Mouse (Mus musculus): ENCODE measurements around the gene Frrs1. TPM values are rescaled to one million over a fixed set of nuclear protein-coding genes. Genes with fewer than 3 reads are reported as not detected.
"Not testable (repeated sequence)": the region's sequence is repeated elsewhere in the genome, so short reads cannot be mapped to it uniquely, and the experiment has no call there.

The Frrs1 gene
- polyA plus RNA-seq (2016; fragmentation: Nextera tagmentation; extraction: Ambion mirVana): 3.7 and 4.0 TPM in 2 replicates

- WGBS: 86% methylated on average over 9 of the region's 9 CpGs
- Histone ChIP-seq H3K4me2 (replicated peaks) (no peak within 1 kb of the TSS), H3K4me1 (no peaks in the 10 kb centered on the region), H3K9ac (no peak within 1 kb of the TSS), H3K27ac (no peak within 1 kb of the TSS), H3K36me3 (no peaks in the 10 kb centered on the region), H3K27me3 (replicated peaks) (no peaks in the 10 kb centered on the region), H3K9me3 (no peaks in the 10 kb centered on the region), H3K4me3 (no peak within 1 kb of the TSS)
- no peak for ATAC-seq (ENCODE audit: low FRiP score, low read depth)
Observed at GRCm38 (mm10) chr3:116858941-116859685, at the start of gene Frrs1. TSS of gene Frrs1 (plus strand) at chr3:116859464.

DNA sequence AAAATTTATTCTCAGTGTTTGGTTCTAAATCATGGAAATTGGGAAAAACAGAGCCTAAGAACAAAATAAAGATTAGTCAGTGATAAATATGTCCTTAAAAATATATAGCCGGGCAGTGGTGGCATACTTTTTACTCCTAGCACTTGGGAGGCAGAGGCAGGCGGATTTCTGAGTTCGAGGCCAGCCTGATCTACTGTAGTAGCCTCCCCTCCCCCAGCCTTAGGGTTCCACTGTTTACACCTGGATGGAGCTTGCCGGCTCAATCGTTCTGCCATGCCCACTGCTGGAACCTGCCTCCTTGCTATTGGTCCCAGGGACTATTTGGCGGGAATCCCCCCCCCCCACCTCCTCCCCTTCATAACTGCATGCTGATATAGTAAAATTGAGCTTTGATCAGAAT is 48.9 kb upstream of the Frrs1 start:
- whole genome bisulfite sequencing: 83% methylated on average over 6 of the region's 6 CpGs
- not testable (repeated sequence) for H3K27me3 ChIP-seq (replicated peaks); H3K9ac ChIP-seq; H3K4me2 ChIP-seq (replicated peaks); H3K4me3 ChIP-seq; H3K9me3 ChIP-seq; H3K4me1 ChIP-seq; H3K36me3 ChIP-seq; H3K27ac ChIP-seq; ATAC-seq (ENCODE audit: low FRiP score, low read depth)

GRCm38 (mm10) chr3:116812946-116813345 is 46.3 kb upstream of the Frrs1 start:
- Histone ChIP-seq H3K4me1 (peaks cover 3% of the 10 kb centered on the region), H3K9ac (no peak overlapping the region), H3K4me2 (replicated peaks) (no peak overlapping the region), H3K9me3 (no peaks in the 10 kb centered on the region), H3K4me3 (no peak overlapping the region), H3K27me3 (replicated peaks) (no peaks in the 10 kb centered on the region), H3K27ac (no peak overlapping the region), H3K36me3 (no peaks in the 10 kb centered on the region)
- ATAC-seq (ENCODE audit: low FRiP score, low read depth): no peak
- 94% methylated on average over 2 of the region's 2 CpGs for WGBS

- no peak overlapping the region for H3K9ac ChIP-seq
- 80% methylated on average over 6 of the region's 6 CpGs for WGBS
- no peak for ATAC-seq (ENCODE audit: low FRiP score, low read depth)
- H3K4me1 ChIP-seq: no peaks in the 10 kb centered on the region
- no peaks in the 10 kb centered on the region for H3K9me3 ChIP-seq
- no peak overlapping the region for H3K27ac ChIP-seq
- H3K4me3 ChIP-seq: no peak overlapping the region
- H3K27me3 ChIP-seq (replicated peaks): no peaks in the 10 kb centered on the region
- H3K4me2 ChIP-seq (replicated peaks): no peak overlapping the region
- H3K36me3 ChIP-seq: no peaks in the 10 kb centered on the region
Observed at GRCm38 (mm10) chr3:116815305-116815797, 43.9 kb upstream of the Frrs1 start.

GRCm38 (mm10) chr3:116815916-116816315 is 43.3 kb upstream of the Frrs1 start:
- no peaks in the 10 kb centered on the region for H3K4me1 ChIP-seq
- H3K9me3 ChIP-seq: no peaks in the 10 kb centered on the region
- 72% methylated on average over 4 of the region's 4 CpGs for WGBS
- no peak overlapping the region for H3K4me2 ChIP-seq (replicated peaks)
- no peak overlapping the region for H3K4me3 ChIP-seq
- ATAC-seq (ENCODE audit: low FRiP score, low read depth): no peak
- H3K36me3 ChIP-seq: no peaks in the 10 kb centered on the region
- H3K9ac ChIP-seq: no peak overlapping the region
- no peak overlapping the region for H3K27ac ChIP-seq
- no peaks in the 10 kb centered on the region for H3K27me3 ChIP-seq (replicated peaks)

GRCm38 (mm10) chr3:116816674-116817215 is 42.5 kb upstream of the Frrs1 start:
- H3K27me3 ChIP-seq (replicated peaks): no peaks in the 10 kb centered on the region
- H3K27ac ChIP-seq: no peak overlapping the region
- H3K9me3 ChIP-seq: no peaks in the 10 kb centered on the region
- ATAC-seq (ENCODE audit: low FRiP score, low read depth): no peak
- H3K4me2 ChIP-seq (replicated peaks): no peak overlapping the region
- H3K4me1 ChIP-seq: no peaks in the 10 kb centered on the region
- H3K9ac ChIP-seq: no peak overlapping the region
- no peaks in the 10 kb centered on the region for H3K36me3 ChIP-seq
- H3K4me3 ChIP-seq: no peak overlapping the region
- 88% methylated on average over 3 of the region's 3 CpGs for WGBS

DNA sequence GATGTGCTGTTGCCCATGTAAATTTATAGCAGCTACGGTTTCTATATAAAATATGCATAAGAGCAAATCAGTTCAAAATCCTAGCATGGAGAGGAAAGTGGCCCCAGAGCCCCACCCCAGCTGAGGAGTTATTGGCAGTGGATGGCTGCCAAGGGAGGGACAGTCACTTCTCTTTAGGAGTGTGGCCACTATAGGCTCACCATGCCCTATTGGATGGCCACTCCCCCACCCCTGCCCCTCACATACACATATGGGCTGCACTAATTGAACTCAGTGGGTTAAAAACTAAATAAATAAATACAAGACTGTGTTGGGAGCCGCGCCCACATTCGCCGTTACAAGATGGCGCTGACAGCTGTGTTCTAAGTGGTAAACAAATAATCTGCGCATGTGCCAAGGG is 42.0 kb upstream of the Frrs1 start:
- Histone ChIP-seq H3K9me3 (no peaks in the 10 kb centered on the region), H3K4me2 (replicated peaks) (no peak overlapping the region), H3K4me3 (no peak overlapping the region), H3K4me1 (no peaks in the 10 kb centered on the region), H3K36me3 (no peaks in the 10 kb centered on the region), H3K27ac (no peak overlapping the region), H3K27me3 (replicated peaks) (no peaks in the 10 kb centered on the region), H3K9ac (no peak overlapping the region)
- WGBS: 94% methylated on average over 7 of the region's 7 CpGs
- no peak for ATAC-seq (ENCODE audit: low FRiP score, low read depth)

GRCm38 (mm10) chr3:116826471-116827215 is 32.6 kb upstream of the Frrs1 start:
- no peaks in the 10 kb centered on the region for H3K4me1 ChIP-seq
- no peaks in the 10 kb centered on the region for H3K36me3 ChIP-seq
- no peaks in the 10 kb centered on the region for H3K9me3 ChIP-seq
- no peak overlapping the region for H3K9ac ChIP-seq
- H3K27me3 ChIP-seq (replicated peaks): no peaks in the 10 kb centered on the region
- H3K27ac ChIP-seq: no peak overlapping the region
- ATAC-seq (ENCODE audit: low FRiP score, low read depth): no peak
- no peak overlapping the region for H3K4me3 ChIP-seq
- WGBS: 85% methylated on average over 4 of the region's 4 CpGs
- no peak overlapping the region for H3K4me2 ChIP-seq (replicated peaks)

GRCm38 (mm10) chr3:116829274-116829920 is 29.9 kb upstream of the Frrs1 start:
- no peak for ATAC-seq (ENCODE audit: low FRiP score, low read depth)
- Histone ChIP-seq H3K9me3 (no peaks in the 10 kb centered on the region), H3K9ac (no peak overlapping the region), H3K4me3 (no peak overlapping the region), H3K4me2 (replicated peaks) (no peak overlapping the region), H3K4me1 (no peaks in the 10 kb centered on the region), H3K27ac (no peak overlapping the region), H3K27me3 (replicated peaks) (no peaks in the 10 kb centered on the region), H3K36me3 (no peaks in the 10 kb centered on the region)
- 87% methylated on average over 10 of the region's 10 CpGs for WGBS

DNA sequence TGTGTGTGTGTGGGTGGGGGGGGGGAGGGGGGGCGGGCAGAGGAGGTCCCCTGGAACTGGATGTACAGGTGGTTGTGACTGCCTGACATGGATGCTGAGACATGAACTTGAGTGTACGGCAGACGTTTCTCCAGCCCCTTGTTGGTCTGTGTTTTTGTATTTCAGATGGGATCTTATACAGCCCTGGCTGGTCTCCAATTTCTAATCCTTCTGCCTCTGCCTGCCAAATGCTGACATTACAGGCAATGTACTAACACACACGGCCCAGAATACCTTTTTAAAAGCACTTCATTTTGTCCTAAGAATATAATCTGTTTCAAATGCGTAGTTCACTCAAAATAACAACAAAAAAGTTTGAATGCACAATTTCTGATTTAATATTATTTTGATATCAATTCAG is 27.9 kb upstream of the Frrs1 start:
- Histone ChIP-seq H3K9ac (no peak overlapping the region), H3K9me3 (no peaks in the 10 kb centered on the region), H3K27me3 (replicated peaks) (no peaks in the 10 kb centered on the region), H3K27ac (no peak overlapping the region), H3K4me1 (no peaks in the 10 kb centered on the region), H3K4me3 (no peak overlapping the region), H3K36me3 (no peaks in the 10 kb centered on the region), H3K4me2 (replicated peaks) (no peak overlapping the region)
- WGBS: 86% methylated on average over 5 of the region's 5 CpGs
- ATAC-seq (ENCODE audit: low FRiP score, low read depth): no peak

GRCm38 (mm10) chr3:116832526-116833310 is 26.5 kb upstream of the Frrs1 start:
- Histone ChIP-seq H3K4me1 (no peaks in the 10 kb centered on the region), H3K27me3 (replicated peaks) (no peaks in the 10 kb centered on the region), H3K4me3 (no peak overlapping the region), H3K36me3 (no peaks in the 10 kb centered on the region), H3K4me2 (replicated peaks) (no peak overlapping the region), H3K27ac (no peak overlapping the region), H3K9ac (no peak overlapping the region), H3K9me3 (no peaks in the 10 kb centered on the region)
- no peak for ATAC-seq (ENCODE audit: low FRiP score, low read depth)
- 92% methylated on average over 7 of the region's 7 CpGs for WGBS
